Mouse (Mus musculus): Measurements from ENCODE around the gene Drd4. TPM values are rescaled to one million over a fixed set of nuclear protein-coding genes. Genes with fewer than 3 reads are reported as not detected.

Drd4 gene
- total and polyA plus RNA-seq, 3 experiments, result not detected

GRCm38 (mm10) chr7:141335044-141335579, 43.3 kb downstream of the Drd4 start:
- Histone ChIP-seq H3K9ac (ENCODE audit: control insufficient read depth, low read depth, low read length, poor library complexity, severe bottlenecking) (no peak overlapping the region), H3K9me3 (replicated peaks; ENCODE audit: insufficient read depth, low read length) (no peaks in the 10 kb centered on the region), H3K79me2 (ENCODE audit: control insufficient read depth, insufficient read depth, low read length, poor library complexity) (no peaks in the 10 kb centered on the region), H3K4me3 (ENCODE audit: control insufficient read depth in 1 of 2, insufficient read depth in 1 of 2, low read depth in 2 of 2, low read length in 2 of 2) (no peak overlapping the region), H3K36me3 (ENCODE audit: control insufficient read depth in 1 of 2, insufficient read depth in 2 of 2, low read length in 2 of 2) (no peaks in the 10 kb centered on the region), H3K27me3 (ENCODE audit: control insufficient read depth in 1 of 2, insufficient read depth in 2 of 2, low read length in 2 of 2) (no peaks in the 10 kb centered on the region), H3K4me1 (ENCODE audit: control insufficient read depth in 1 of 2, insufficient read depth in 2 of 2, low read length in 2 of 2) (no peaks in the 10 kb centered on the region), H3K27ac (ENCODE audit: control insufficient read depth, low read depth, low read length) (no peak overlapping the region)
- DNase-seq (ENCODE audit: low read depth, low spot score), result no peak
- TF ChIP-seq CHD1 (IDR thresholded peaks at IDR 0.05; ENCODE audit: low read depth, low read length) (no peak), ZMIZ1 (IDR thresholded peaks at IDR 0.05; ENCODE audit: low read depth, low read length) (no peak), POLR2AphosphoS2 (IDR thresholded peaks at IDR 0.05; ENCODE audit: low read length) (no peak), ZNF384 (IDR thresholded peaks at IDR 0.05; ENCODE audit: low read depth, low read length) (no peak)

- Histone ChIP-seq H3K4me1 (ENCODE audit: control insufficient read depth in 1 of 2, insufficient read depth in 2 of 2, low read length in 2 of 2) (no peaks in the 10 kb centered on the region), H3K9ac (ENCODE audit: control insufficient read depth, low read depth, low read length, poor library complexity, severe bottlenecking) (no peak overlapping the region), H3K4me3 (ENCODE audit: control insufficient read depth in 1 of 2, insufficient read depth in 1 of 2, low read depth in 2 of 2, low read length in 2 of 2) (no peak overlapping the region), H3K27ac (ENCODE audit: control insufficient read depth, low read depth, low read length) (no peak overlapping the region), H3K36me3 (ENCODE audit: control insufficient read depth in 1 of 2, insufficient read depth in 2 of 2, low read length in 2 of 2) (no peaks in the 10 kb centered on the region), H3K9me3 (replicated peaks; ENCODE audit: insufficient read depth, low read length) (no peaks in the 10 kb centered on the region), H3K79me2 (ENCODE audit: control insufficient read depth, insufficient read depth, low read length, poor library complexity) (no peaks in the 10 kb centered on the region), H3K27me3 (ENCODE audit: control insufficient read depth in 1 of 2, insufficient read depth in 2 of 2, low read length in 2 of 2) (no peaks in the 10 kb centered on the region)
- no peak for TF ChIP-seq JUND (IDR thresholded peaks at IDR 0.05; ENCODE audit: low read depth, low read length)
- DNase-seq (ENCODE audit: low read depth, low spot score), result no peak
Measured at GRCm38 (mm10) chr7:141335682-141336081, 43.9 kb downstream of the Drd4 start.

- Histone ChIP-seq H3K27me3 (ENCODE audit: control insufficient read depth in 1 of 2, insufficient read depth in 2 of 2, low read length in 2 of 2) (no peaks in the 10 kb centered on the region), H3K4me3 (ENCODE audit: control insufficient read depth in 1 of 2, insufficient read depth in 1 of 2, low read depth in 2 of 2, low read length in 2 of 2) (no peak overlapping the region), H3K27ac (ENCODE audit: control insufficient read depth, low read depth, low read length) (no peak overlapping the region), H3K4me1 (ENCODE audit: control insufficient read depth in 1 of 2, insufficient read depth in 2 of 2, low read length in 2 of 2) (no peaks in the 10 kb centered on the region), H3K9ac (ENCODE audit: control insufficient read depth, low read depth, low read length, poor library complexity, severe bottlenecking) (no peak overlapping the region), H3K36me3 (ENCODE audit: control insufficient read depth in 1 of 2, insufficient read depth in 2 of 2, low read length in 2 of 2) (no peaks in the 10 kb centered on the region), H3K9me3 (replicated peaks; ENCODE audit: insufficient read depth, low read length) (no peaks in the 10 kb centered on the region), H3K79me2 (ENCODE audit: control insufficient read depth, insufficient read depth, low read length, poor library complexity) (no peaks in the 10 kb centered on the region)
- no peak for DNase-seq (ENCODE audit: low read depth, low spot score)
- no peak for TF ChIP-seq CTCF (IDR thresholded peaks at IDR 0.05 in 2 of 3, conservative IDR thresholded peaks at IDR 0.05 in 1 of 3; ENCODE audit: control insufficient read depth in 1 of 3, insufficient read depth in 1 of 3, low read depth in 2 of 3, low read length in 3 of 3, poor library complexity in 1 of 3, severe bottlenecking in 1 of 3)
- TF ChIP-seq CHD2 (IDR thresholded peaks at IDR 0.05; ENCODE audit: low read length), result no peak
- no peak for TF ChIP-seq BHLHE40 (IDR thresholded peaks at IDR 0.05; ENCODE audit: borderline replicate concordance, low read depth, low read length)
- no peak for TF ChIP-seq EP300 (IDR thresholded peaks at IDR 0.05; ENCODE audit: low read depth in 1 of 2, low read length in 2 of 2)
- TF ChIP-seq RAD21 (IDR thresholded peaks at IDR 0.05; ENCODE audit: low read depth, low read length), result no peak
- TF ChIP-seq TAL1 (IDR thresholded peaks at IDR 0.05; ENCODE audit: low read length), result no peak
- no peak for TF ChIP-seq SMC3 (IDR thresholded peaks at IDR 0.05; ENCODE audit: low read depth, low read length)
- TF ChIP-seq KAT2A (conservative IDR thresholded peaks at IDR 0.05; ENCODE audit: low read depth, low read length), result no peak
- TF ChIP-seq JUND (IDR thresholded peaks at IDR 0.05; ENCODE audit: low read depth, low read length), result no peak
- TF ChIP-seq UBTF (IDR thresholded peaks at IDR 0.05; ENCODE audit: borderline replicate concordance, insufficient read depth, low read depth, low read length), result no peak
- no peak for TF ChIP-seq TCF12 (IDR thresholded peaks at IDR 0.05; ENCODE audit: low read depth, low read length)
- TF ChIP-seq USF2 (IDR thresholded peaks at IDR 0.05; ENCODE audit: borderline replicate concordance in 1 of 2, insufficient read depth in 1 of 2, low read depth in 1 of 2, low read length in 2 of 2), result no peak
- TF ChIP-seq POLR2AphosphoS5 (IDR thresholded peaks at IDR 0.05; ENCODE audit: borderline replicate concordance, low read depth, low read length), result no peak
- TF ChIP-seq NRF1 (IDR thresholded peaks at IDR 0.05; ENCODE audit: insufficient read depth, low read depth, low read length, poor library complexity, severe bottlenecking), result no peak
- no peak for TF ChIP-seq MAZ (IDR thresholded peaks at IDR 0.05; ENCODE audit: low read depth, low read length)
- no peak for TF ChIP-seq ZMIZ1 (IDR thresholded peaks at IDR 0.05; ENCODE audit: low read depth, low read length)
- no peak for TF ChIP-seq GABPA (IDR thresholded peaks at IDR 0.05; ENCODE audit: low read depth, low read length)
- no peak for TF ChIP-seq MAFK (IDR thresholded peaks at IDR 0.05; ENCODE audit: borderline replicate concordance, low read depth, low read length)
- TF ChIP-seq HCFC1 (IDR thresholded peaks at IDR 0.05; ENCODE audit: low read depth, low read length), result no peak
- TF ChIP-seq MXI1 (IDR thresholded peaks at IDR 0.05; ENCODE audit: low read depth, low read length), result no peak
Measured at GRCm38 (mm10) chr7:141336296-141336695, 44.5 kb downstream of the Drd4 start.
